Mouse (Mus musculus): ENCODE results near the gene Pdlim3.
"Not testable (repeated sequence)": the region's sequence is repeated elsewhere in the genome, so short reads cannot be mapped to it uniquely, and the experiment has no call there.

The Pdlim3 gene

DNA sequence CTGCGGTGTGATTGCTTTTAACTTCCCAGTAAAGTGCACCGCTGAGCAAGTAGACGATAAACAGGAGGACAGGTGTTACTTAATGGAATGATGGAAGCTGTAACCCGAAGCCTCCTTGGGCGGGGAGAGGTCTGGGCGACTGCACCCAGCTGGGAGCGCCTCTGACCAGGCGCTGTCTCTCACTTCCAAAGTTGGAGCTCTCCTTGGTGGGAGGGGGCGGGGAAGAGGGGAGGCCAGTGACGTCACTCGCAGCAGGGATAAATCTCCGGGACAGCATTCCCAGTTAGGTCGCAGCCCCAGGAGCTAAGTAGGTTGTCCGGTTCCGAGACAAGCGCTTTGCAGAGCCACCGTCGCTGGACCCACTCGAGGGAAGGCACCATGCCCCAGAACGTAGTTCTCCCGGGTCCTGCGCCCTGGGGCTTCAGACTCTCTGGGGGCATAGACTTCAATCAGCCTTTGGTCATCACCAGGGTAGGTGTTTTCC, at the start of gene Pdlim3:
TSS of gene Pdlim3 (plus strand) at position 260 of the 484 bp plus-strand sequence.
- in situ Hi-C loops (cut with MboI, MseI), result no loop called here

DNA sequence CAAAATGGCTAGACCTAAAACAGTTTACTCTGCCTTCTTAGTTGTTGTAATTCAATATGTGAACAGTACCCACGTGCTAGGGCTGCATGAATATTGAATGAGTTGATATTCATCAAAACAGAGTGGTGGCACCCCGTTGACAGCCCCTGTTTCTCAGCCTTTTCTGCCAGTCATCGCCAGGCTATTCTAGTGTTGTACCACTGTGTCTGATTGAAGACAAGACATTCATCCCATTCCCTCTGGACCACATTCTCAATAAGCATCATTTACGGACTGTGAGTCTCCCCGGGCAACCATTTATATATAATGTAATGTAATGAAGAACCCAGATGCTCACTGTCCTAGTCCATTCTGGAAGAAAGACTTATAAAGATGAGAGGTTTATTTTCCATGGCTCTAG, 42.0 kb upstream of the Pdlim3 start:
- in situ Hi-C loops (cut with MboI, MseI), result no loop called here

DNA sequence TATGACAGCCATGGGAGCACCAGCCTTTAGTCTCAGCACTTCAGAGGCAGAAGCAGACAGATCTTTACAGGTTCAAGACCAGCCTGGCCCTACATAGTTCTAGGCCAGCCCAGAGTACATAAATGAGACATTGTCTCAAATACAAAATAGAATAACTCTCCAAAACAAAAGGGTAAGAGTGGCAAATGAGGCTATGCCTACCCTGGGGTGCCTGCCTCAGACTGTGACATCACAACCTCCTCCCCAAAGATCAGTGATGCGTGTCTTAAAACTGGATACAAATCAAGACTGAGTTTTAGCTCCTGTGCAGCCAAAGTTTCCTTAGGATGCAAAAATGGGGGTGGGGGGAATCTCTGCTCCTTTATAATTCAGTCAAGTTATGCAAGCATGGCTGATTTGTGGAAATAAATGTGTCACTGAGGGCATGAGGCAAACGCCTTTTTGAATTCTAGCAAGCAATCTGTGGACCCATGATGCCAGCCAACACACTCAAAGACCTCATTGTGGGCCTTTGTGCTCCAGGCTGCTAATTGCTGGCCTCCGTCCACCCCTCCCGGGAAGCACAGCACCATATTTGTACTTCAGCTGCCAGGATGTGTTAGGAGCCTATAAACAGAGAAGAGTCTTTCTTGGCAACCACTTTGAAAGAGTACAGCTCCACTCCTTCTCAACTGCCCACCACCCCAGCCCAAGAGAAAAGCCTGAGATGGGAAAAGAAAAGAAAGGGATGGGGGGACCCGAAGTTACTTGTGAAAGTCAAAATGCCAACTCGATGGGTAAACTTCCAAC, 41.0 kb upstream of the Pdlim3 start:
- in situ Hi-C loops (cut with MboI, MseI), result no loop called here

DNA sequence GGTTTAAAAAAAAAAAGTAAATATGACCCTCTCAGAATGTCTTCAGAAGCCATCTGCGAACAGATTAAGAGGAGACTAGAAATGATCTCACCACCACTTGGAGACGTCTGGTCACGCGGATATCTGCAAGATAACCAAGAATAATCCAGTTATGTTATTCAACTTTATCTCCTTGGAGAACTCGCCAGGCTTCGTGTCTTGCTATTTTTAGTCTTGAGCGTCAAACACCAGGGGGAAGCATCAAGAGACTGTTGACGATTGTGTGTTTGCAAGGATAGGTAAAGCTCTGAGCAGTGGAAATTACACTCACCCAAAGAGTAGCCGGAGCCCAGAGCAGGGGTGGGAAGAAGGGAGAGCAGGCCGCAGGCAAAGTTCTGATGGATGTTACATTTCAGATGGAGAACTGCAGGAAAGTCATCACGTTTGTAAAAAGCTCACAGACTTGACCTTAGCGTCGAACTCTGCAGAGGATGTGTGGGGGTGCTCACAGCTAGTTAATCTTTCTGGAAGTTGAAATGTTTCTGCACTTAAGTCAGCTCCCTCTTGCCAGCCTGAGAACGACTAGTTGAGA, 40.3 kb upstream of the Pdlim3 start:
- in situ Hi-C loops (cut with MboI, MseI), result no loop called here

DNA sequence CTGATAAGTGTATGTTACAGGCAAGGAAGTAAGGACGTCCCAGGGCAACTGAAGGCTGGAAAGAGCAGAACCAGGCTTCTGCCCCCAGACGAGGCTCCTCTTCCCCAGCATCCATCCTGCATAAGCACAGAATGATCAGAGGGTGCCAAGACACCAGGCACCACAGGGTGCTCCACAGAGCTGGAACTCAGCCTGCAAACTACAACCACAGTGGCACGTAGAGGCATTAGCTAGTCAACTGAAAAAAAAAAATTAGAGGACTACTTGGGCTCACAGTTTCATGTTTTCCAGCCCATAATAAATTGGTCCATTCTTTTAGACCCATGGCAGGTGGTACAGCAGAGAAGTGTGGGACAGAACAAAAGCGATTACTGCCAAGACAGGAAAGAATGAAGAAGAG, 39.4 kb upstream of the Pdlim3 start:
- in situ Hi-C loops (cut with MboI, MseI), result no loop called here

DNA sequence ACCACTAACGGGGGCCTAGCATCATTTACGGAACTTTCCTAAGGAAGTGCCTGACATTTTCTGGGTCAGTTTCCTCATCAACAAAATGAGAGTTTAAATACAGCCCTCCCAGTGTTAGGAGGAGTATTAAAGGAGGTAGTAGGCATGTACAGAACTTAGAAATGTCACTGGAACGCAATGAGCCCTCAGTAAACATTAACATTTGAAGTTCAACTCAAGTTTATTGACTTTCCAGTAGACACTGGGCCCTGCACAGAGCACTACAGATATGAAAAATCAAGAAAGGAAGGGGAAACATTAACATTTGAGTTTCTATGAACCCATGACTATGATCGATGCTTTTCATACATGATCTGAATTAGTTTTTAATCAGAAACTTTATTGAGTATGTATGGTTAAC, 30.1 kb upstream of the Pdlim3 start:
- in situ Hi-C loops (cut with MboI, MseI), result no loop called here

DNA sequence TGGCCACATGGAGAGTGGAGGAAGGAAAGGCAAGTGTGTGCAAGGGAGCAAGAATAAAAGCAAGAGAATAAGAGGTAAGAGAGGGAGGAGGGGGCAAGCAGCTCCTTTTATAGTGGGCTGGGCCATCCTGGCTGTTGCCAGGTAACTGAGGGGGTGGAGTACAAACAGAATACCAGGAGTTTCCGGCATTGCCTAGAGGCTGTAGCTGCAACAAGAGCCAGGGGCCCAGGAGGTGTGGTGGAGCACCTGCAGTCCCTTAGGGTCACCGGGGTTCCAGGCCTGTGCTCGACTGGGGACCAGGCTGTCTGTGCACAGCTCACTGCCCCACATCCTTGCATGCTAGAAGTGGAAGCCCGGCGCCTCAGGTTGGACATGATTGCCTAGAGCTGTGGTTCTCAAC, 27.5 kb upstream of the Pdlim3 start:
- in situ Hi-C loops (cut with MboI, MseI), result no loop called here

DNA sequence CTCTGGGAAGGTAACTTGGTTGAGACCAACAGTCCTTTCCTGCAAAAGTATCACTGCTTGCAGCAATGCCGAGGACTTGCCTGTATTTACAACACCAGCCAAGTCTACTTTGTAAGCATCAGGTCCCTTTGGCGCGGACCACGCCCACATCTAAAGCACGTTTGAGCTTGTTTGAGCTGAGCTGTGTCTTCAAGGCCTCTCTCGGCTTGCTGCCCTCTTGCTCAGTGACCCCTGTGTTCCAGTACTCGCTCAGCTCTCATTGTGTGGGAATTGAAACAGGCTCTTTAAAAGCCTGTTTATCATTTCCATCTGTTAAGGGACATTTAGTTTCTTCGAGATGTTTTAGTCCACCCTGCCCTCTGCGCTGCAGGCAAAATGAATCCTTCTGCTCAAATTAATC, 26.9 kb upstream of the Pdlim3 start:
- in situ Hi-C loops (cut with MboI, MseI), result no loop called here

DNA sequence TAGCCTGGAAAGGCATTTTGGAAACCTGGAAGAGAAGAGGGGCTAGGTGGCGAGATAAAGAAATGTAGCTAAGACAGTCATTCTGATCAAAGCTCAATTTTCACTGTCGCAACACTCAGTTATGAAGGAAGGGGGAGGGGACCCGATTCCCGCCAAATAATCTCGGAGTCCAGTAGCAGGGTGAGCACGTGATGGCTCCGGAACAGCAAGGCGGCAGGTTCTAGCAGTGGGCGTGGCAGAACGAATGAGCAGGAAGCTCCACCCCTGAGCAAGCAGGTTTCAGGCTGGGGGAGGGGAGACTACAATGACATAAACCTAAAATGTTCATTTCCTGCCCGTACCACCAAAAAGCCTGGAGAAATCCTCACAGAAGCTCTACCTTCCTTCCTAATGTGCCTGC, 13.7 kb upstream of the Pdlim3 start:
- in situ Hi-C loops (cut with MboI, MseI), result not testable (repeated sequence)

DNA sequence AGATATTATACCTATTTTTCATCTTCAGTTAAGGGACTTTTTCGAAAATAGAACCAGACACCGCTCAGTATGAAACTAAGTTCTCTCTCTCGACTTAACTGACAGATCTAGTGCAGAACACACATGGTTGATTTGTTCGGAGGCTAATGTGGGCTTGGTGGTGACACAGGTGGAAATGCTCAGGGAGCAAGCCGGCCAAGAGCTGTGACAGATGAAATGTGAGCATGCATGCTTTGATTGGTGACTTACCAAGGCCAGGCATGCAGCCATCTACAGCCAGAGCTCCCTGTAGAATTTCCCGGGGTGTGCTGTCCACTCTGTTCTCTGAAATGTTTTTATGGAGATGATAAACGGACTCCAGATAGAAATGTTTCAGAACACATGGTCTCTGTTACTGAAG, 13.2 kb upstream of the Pdlim3 start:
- in situ Hi-C loops (cut with MboI, MseI), result no loop called here

DNA sequence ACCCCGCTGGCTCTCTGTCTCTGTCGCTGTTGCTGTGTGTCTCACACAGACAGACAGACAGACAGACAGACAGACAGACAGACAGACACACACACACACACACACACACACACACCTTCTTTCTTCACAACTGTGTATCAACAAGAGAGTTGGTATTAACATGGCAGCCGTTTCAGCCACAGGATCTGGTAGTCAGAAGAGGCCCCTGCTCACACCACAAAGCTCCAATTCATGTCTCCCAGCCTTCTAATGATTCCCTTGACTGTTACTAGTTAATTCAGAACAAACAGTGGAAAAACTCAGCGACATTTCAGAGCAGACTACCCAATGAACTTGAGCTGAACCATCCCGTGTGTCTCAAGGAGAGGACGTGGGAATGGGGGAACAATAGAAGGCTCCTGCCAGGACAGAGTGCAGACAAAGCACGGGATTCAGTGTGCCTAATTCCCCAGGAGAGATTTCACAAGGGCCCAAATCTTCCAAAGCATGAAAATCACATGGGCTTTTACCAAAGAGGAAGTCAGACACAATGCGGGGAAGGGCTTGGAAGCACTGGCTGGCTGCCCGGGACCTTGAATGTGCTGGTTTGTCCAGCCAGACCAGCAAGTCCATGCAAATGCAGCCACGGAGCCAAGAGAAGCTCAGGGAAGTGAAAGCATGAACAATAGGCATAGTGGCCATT, 10.2 kb upstream of the Pdlim3 start:
- in situ Hi-C loops (cut with MboI, MseI), result no loop called here

DNA sequence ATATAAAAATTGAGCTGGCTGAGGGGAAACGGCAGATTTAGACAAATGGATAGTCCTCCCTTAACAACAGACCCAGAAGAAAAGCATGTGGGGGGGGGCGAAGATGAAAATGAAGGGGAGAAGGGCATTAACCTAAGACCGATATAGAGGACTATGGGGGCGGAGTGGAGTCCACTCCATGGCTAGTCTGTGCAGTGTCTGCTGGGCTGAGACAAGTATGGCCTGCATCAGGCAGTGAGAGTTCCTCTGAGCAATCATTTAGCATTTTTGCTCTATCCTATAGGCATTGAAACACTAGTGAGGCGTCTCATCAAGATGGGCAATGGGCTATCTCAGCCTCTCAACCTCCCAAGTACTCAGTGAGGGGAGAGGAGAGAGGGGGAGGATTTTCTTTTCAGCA, 8.9 kb upstream of the Pdlim3 start:
- in situ Hi-C loops (cut with MboI, MseI), result no loop called here

DNA sequence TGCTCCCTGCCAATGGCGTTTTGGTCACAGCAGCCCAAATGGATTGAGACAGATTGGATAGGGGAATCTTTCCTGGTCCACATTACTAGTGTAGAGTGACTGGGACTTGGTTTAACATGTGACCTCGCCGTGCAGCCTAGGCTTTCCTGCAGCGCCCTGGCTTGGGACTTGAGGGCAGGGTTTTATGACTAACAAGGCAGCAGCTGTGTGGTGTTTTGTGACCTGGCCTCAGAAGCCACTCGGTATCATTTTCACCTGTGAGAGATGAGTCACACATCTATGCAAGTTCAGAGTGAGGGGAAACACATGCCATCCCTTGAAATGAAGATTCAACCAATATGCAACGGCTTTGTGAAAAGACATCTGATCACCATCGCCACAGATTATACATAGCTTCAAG, 7.6 kb upstream of the Pdlim3 start:
- in situ Hi-C loops (cut with MboI, MseI), result no loop called here

DNA sequence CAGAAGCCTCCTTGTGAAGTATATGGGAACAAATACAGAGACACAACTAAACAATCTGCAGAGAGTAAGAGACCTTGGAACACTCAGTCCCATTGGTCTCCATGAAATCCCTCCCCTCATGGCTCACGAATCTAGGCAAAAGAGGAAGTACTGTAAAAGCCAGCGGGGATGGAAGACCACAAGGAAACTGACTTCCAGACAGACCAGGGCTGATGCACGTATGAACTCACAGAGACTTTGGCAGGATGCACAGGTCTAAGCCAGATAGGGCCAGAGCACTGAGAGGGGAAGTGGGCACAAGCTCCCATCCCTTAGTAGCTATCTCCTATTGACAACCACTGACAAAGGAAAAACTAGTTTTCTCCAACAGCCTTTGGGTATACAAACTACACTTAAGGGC, 4.8 kb upstream of the Pdlim3 start:
- in situ Hi-C loops (cut with MboI, MseI), result no loop called here

DNA sequence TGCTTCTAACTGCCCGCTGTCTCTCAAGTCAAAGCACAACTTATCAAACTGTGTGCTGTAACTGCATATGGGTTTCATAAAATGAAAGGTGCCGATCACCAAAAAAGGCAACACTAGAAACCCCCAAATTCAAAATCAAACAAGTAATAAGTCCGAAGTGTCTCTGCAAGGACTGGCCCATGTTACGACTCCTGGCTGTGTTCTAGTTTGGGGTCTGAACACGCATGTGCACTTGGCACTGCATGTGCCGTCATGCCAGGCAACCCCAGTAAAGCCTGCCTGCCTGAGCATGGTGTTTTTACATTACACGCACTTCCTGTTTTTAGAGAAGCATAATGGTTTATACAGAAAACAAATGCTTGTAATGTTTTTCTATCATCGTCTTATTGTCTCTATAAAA, 3.5 kb upstream of the Pdlim3 start:
- in situ Hi-C loops (cut with MboI, MseI), result no loop called here

DNA sequence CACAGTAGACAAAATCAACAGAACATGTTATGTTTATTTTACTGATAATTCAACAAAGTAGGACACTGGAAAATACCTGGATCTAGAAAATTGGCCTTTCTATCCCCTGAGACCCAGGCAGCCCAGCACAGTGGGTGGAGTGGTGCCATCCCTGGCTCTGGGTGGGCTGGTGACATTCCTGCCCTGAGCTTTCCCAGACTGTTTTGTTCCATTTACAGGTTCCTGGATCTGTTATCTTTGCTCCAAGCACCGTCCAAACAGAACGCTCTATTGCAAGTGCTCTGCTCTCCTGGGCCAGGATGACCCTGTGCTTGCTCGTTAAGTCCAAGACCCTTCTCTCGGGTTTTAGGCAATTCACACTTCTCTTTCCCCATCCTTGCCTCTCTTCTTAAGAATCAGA, 1.5 kb upstream of the Pdlim3 start:
- in situ Hi-C loops (cut with MboI, MseI), result no loop called here

DNA sequence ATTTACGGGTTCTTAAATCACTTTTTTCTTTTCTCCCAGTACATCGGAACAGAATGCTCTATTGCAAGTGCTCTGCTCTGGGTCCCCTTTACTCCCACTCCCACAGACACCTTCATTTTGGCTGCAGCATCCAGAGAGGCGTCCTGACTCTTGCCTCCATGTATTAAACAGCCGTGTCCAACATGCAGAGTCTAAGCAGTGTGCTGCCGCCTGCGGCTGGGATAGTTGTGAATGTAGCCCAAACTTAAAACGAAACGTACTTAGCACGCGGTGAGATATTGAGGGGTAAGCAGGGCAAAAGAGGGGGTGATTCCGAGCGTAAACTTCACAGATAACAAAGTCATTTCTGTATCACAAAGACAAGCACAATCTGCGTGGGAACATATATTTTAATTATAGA, 709 bp upstream of the Pdlim3 start:
- in situ Hi-C loops (cut with MboI, MseI), result no loop called here

DNA sequence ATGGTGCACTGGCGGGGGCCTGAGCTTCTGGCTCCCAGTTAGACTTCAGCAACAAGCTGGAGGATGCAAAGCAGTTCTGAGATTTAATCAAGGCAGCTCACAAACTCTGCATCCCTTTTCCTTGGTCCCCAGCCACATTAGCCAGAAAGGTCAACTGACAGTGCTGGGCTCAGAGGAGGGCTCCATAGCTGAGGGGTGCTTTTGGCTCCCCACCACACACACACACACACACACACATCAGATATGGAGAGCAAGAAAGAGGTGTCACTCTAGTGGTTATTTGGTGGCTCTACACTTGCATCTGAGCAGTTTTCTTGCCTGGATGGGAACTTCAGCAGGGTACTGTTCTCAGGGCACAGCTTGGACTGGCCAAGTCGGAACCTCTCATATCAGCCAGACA, 514 bp downstream of the Pdlim3 start:
- in situ Hi-C loops (cut with MboI, MseI), result no loop called here

DNA sequence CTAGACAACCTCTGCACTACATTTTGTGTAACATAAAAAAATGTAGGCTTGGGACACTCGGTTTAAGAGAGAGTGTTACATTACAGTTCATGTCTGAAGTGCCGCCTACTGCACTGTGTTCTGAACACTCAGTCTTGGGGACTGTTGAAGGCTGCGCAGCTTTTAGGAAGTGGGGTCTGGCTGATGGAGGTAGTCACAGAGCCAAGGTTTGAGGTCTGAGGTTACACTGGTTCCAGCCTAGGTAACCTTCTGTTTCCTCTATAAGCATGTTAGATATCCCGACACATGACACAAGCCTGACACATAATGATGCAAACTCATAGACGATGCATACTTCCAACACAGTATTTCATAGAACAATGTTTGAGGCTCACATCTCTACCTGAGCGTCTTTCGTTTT, 4.5 kb downstream of the Pdlim3 start:
- in situ Hi-C loops (cut with MboI, MseI), result no loop called here

DNA sequence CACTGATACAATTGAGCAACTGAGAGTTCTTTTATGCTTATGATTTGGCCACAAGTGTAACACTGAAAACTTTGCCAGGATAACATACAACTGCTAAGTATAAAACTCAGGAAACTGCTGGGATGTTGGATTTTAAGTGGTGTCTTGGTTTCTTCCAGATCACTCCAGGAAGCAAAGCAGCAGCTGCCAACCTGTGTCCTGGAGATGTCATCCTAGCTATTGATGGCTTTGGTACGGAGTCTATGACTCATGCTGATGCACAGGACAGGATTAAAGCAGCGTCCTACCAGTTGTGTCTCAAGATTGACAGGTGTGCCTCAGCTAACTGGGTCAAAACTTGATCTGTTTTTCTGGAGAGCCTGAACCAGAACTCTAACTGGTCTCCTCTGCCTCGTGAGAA, 11.3 kb downstream of the Pdlim3 start:
- in situ Hi-C loops (cut with MboI, MseI), result no loop called here

DNA sequence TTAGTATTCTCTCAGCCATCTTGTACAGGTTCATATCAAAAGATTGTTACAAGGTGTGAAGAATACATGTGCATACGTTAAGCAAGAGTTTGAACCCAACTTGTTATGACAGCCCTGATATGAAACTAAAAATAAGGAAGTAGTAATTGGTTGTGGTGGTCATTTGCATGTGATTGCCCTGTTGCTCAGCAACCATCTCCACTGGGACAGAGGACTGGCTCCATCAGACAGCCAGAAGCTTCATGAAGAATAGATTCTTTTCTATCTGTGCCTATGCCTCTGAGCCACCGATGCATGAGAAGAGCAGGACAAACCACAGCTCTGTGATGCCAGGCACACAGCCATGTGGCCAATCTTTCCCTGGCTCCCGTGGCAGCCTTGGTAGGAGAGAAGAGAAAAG, 14.5 kb downstream of the Pdlim3 start:
- in situ Hi-C loops (cut with MboI, MseI), result no loop called here

DNA sequence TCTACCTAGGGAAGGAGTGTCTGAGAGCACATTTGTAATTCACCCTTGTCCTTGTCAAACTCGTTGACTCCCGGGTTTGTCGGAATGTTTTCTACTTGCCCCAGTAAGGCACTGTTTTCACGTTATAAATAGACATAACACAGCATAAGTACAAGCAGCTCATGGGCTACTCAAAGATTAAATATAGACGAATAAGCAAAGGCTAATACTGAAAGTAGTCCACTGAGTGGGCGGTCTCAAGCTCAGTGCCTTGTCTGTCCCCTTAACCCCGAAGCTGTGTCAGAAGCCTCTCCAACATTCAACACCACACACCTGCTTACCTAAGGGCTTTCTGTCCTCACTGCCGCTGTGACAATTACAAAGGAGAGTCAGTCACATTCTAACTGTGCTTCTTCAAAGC, 16.4 kb downstream of the Pdlim3 start:
- in situ Hi-C loops (cut with MboI, MseI), result no loop called here

DNA sequence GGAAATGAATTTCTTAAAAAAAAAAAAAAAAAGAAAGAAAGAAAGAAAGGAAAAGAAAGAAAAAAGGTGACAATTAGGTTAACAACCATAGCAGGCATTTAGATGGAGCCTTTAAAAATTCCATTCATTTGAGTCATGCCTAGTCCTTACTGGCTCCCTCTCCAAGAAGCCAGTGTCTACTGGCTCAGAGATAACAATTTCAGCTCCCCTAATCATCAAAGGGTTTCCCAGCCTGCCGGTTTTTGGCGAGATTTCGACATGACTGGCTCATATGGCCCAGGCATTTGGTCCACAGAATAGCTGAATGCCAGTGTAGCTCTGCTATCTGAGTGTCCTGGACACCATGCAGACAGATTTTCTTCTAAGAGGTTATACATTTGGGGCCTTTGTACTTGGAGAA, 18.4 kb downstream of the Pdlim3 start:
- in situ Hi-C loops (cut with MboI, MseI), result no loop called here

Data from regulatory T cell (primary cell).